8 mouse cellular contexts compared by ENCODE assay signal in the genomic region with DNA sequence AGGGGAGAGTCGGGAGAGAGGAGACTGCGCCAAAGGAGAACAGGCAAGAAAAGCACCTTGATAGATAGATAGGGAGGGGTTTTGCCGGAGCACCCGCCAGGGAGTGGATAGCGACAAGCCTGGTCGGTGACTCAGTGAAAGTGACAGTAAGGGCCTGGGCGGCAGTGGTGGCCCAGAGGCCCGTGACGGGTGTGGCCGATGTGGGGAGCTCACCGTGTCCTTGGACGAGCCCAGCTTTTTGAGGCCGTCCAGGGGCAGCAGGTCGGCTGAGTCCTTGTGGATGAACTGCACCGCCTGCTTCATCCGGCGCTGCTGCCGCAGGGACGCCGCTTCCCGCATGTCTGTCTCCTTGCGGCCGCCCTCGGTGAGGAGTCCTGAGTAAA. TPM values are rescaled to one million over a fixed set of nuclear protein-coding genes. Genes with fewer than 3 reads are reported as not detected.
DNase-seq lines count a peak whose midpoint lies in the region; ATAC-seq and TF ChIP-seq lines count a peak whose summit lies in the region.

No protein-coding gene starts in this region.

- no peaks in the 10 kb centered on the region; the same call in 1 of the 2 replicates for H3K4me1 ChIP-seq in kidney, embryonic 14.5 days (ENCODE audit: control insufficient read depth, insufficient read depth, low read length)
- no peaks in the 10 kb centered on the region for H3K4me1 ChIP-seq in bone marrow, adult 2 months (ENCODE audit: control insufficient read depth, insufficient read depth, low read length)
- H3K4me1 ChIP-seq in forebrain, embryonic 16.5 days (replicated peaks; ENCODE audit: control insufficient read depth, insufficient read depth, low read length) = peaks cover 20% of the 10 kb centered on the region
- peaks cover 2 to 7% of the 10 kb centered on the region in 2 experiments; a peak in 3 of 4 replicates for H3K4me1 ChIP-seq in liver, embryonic 14.5 days (replicated peaks; ENCODE audit: control insufficient read depth in 2 of 2, insufficient read depth in 2 of 2, low read length in 1 of 2)
- peaks cover 15% of the 10 kb centered on the region for H3K4me1 ChIP-seq in stomach, embryonic 15.5 days

- no peak for DNase-seq in kidney, adult 18-20 months
- peak in 2 of 3 experiments; percentile 17 to 51 for DNase-seq in liver, embryonic 14.5 days (ENCODE audit: low read depth in 3 of 3, low spot score in 3 of 3)
- DNase-seq in yolk sac, embryonic 10.5 days (ENCODE audit: low spot score) = no peak
- no peak for DNase-seq in layer of hippocampus, postnatal 10 days (ENCODE audit: low spot score in 2 of 2)

- peaks cover 55% of the 10 kb centered on the region for H3K27me3 ChIP-seq in kidney, embryonic 14.5 days (ENCODE audit: control insufficient read depth, insufficient read depth, low read length)
- peaks cover 16% of the 10 kb centered on the region; the same call in 1 of the 2 replicates for H3K27me3 ChIP-seq in forebrain, embryonic 16.5 days (replicated peaks; ENCODE audit: control insufficient read depth, insufficient read depth, low read length)
- H3K27me3 ChIP-seq in liver, embryonic 14.5 days (ENCODE audit: control insufficient read depth, insufficient read depth, low read length) = peaks cover 52% of the 10 kb centered on the region
- peaks cover 30% of the 10 kb centered on the region for H3K27me3 ChIP-seq in stomach, embryonic 15.5 days (replicated peaks)

- H3K4me3 ChIP-seq in kidney, embryonic 14.5 days (ENCODE audit: low read length) = peak overlapping the region; percentile 49
- peak overlapping the region; percentile 60 for H3K4me3 ChIP-seq in bone marrow, adult 2 months (replicated peaks; ENCODE audit: control insufficient read depth, low read depth, low read length)
- peak overlapping the region; percentile 69 for H3K4me3 ChIP-seq in forebrain, embryonic 16.5 days (replicated peaks; ENCODE audit: low read length)
- peak overlapping the region; percentile 26 to 50 for H3K4me3 ChIP-seq in liver, embryonic 14.5 days (ENCODE audit: insufficient read depth in 1 of 2, low read depth in 2 of 2, low read length in 2 of 2)
- H3K4me3 ChIP-seq in stomach, embryonic 15.5 days (replicated peaks) = peak overlapping the region; percentile 47

- peak; percentile 71 for ATAC-seq in kidney, embryonic 14.5 days (ENCODE audit: low FRiP score, low TSS enrichment)
- peak; percentile 59 for ATAC-seq in forebrain, embryonic 16.5 days
- ATAC-seq in liver, embryonic 14.5 days (ENCODE audit: insufficient read depth) = peak; percentile 77
- ATAC-seq in stomach, embryonic 15.5 days (ENCODE audit: insufficient read depth, low FRiP score, low read depth) = peak; percentile 57; the same call in 1 of the 2 replicates

- no peaks in the 10 kb centered on the region for H3K36me3 ChIP-seq in kidney, embryonic 14.5 days (ENCODE audit: control insufficient read depth, insufficient read depth, low read length)
- no peaks in the 10 kb centered on the region for H3K36me3 ChIP-seq in forebrain, embryonic 16.5 days (ENCODE audit: control insufficient read depth, insufficient read depth)
- H3K36me3 ChIP-seq in liver, embryonic 14.5 days (replicated peaks; ENCODE audit: control insufficient read depth, insufficient read depth, low read depth) = no peaks in the 10 kb centered on the region
- no peaks in the 10 kb centered on the region for H3K36me3 ChIP-seq in stomach, embryonic 15.5 days

- 1% methylated on average over 24 of the region's 24 CpGs for WGBS in kidney, embryonic 14.5 days
- WGBS in bone marrow, adult 2 months = 2% methylated on average over 24 of the region's 24 CpGs
- under 1% methylated on average over 24 of the region's 24 CpGs for WGBS in forebrain, embryonic 16.5 days
- WGBS in liver, embryonic 14.5 days (ENCODE audit: insufficient replicate concordance) = 1% methylated on average over 24 of the region's 24 CpGs
- 1% methylated on average over 24 of the region's 24 CpGs for WGBS in stomach, embryonic 15.5 days

- TF ChIP-seq POLR2A in bone marrow, adult 2 months (IDR thresholded peaks at IDR 0.05; ENCODE audit: borderline replicate concordance, control insufficient read depth, low read depth, low read length) = no peak

- H3K9ac ChIP-seq in kidney, embryonic 14.5 days (ENCODE audit: low read depth, low read length) = peak overlapping the region; percentile 40
- H3K9ac ChIP-seq in forebrain, embryonic 16.5 days (replicated peaks; ENCODE audit: low read depth, low read length) = peak overlapping the region; percentile 69
- H3K9ac ChIP-seq in liver, embryonic 14.5 days (replicated peaks) = no peak overlapping the region; the same call in 1 of the 2 replicates
- no peak overlapping the region for H3K9ac ChIP-seq in stomach, embryonic 15.5 days

- H3K27ac ChIP-seq in kidney, embryonic 14.5 days (ENCODE audit: low read depth, low read length) = no peak overlapping the region
- H3K27ac ChIP-seq in bone marrow, adult 2 months (ENCODE audit: control insufficient read depth, insufficient read depth, low read depth, low read length, poor library complexity) = peak overlapping the region; percentile 30; the same call in 1 of the 2 replicates
- no peak overlapping the region for H3K27ac ChIP-seq in forebrain, embryonic 16.5 days (ENCODE audit: low read length)
- H3K27ac ChIP-seq in liver, embryonic 14.5 days = no peak overlapping the region
- no peak overlapping the region for H3K27ac ChIP-seq in stomach, embryonic 15.5 days

- no peak for TF ChIP-seq EP300 in liver, embryonic 14.5 days (IDR thresholded peaks at IDR 0.05; ENCODE audit: low read depth)

- H3K4me2 ChIP-seq in kidney, embryonic 14.5 days (replicated peaks; ENCODE audit: low read depth, low read length) = peak overlapping the region; percentile 95
- peak overlapping the region; percentile 99 for H3K4me2 ChIP-seq in forebrain, embryonic 16.5 days (ENCODE audit: low read length)
- H3K4me2 ChIP-seq in liver, embryonic 14.5 days (ENCODE audit: low read depth) = peak overlapping the region; percentile 72
- H3K4me2 ChIP-seq in stomach, embryonic 15.5 days = peak overlapping the region; percentile 99

- no peak for TF ChIP-seq CTCF in bone marrow, adult 2 months (IDR thresholded peaks at IDR 0.05; ENCODE audit: control insufficient read depth, insufficient read depth, low read length)
- no peak for TF ChIP-seq CTCF in liver, embryonic 14.5 days (IDR thresholded peaks at IDR 0.05; ENCODE audit: low read depth)

- H3K9me3 ChIP-seq in kidney, embryonic 14.5 days (ENCODE audit: control insufficient read depth, low read length) = no peaks in the 10 kb centered on the region
- H3K9me3 ChIP-seq in forebrain, embryonic 16.5 days (ENCODE audit: control insufficient read depth, low read length) = no peaks in the 10 kb centered on the region
- H3K9me3 ChIP-seq in liver, embryonic 14.5 days (ENCODE audit: control insufficient read depth, low read length) = no peaks in the 10 kb centered on the region
- H3K9me3 ChIP-seq in stomach, embryonic 15.5 days = no peaks in the 10 kb centered on the region

RNA-seq across cellular contexts. Expression of a gene that starts 0.7 kb away (rescaled TPM):
- polyA plus RNA-seq in kidney, embryonic 14.5 days (2014; fragmentation: Nextera tagmentation; extraction: Ambion mirVana) = 0.29 and 0.80 TPM in 2 replicates
- 2.0 and 3.3 TPM in 2 replicates for polyA plus RNA-seq in bone marrow, adult 2 months (2011; ENCODE audit: insufficient read depth, insufficient read length, low replicate concordance, missing spikeins)
- 6.1 and 7.9 TPM in 2 replicates for polyA plus RNA-seq in forebrain, embryonic 16.5 days (2015; fragmentation: Nextera tagmentation; extraction: Ambion mirVana)
- 0.10 and 0.22 TPM in 2 replicates for polyA plus RNA-seq in liver, embryonic 14.5 days (2012; rRNA removed)
- polyA plus RNA-seq in liver, embryonic 14.5 days (2014; fragmentation: Nextera tagmentation; extraction: Ambion mirVana) = 0.13 and 0.23 TPM in 2 replicates
- 0.95 and 1.5 TPM in 2 replicates for polyA plus RNA-seq in stomach, embryonic 15.5 days (2015; fragmentation: Nextera tagmentation; extraction: Ambion mirVana)
- 100 to 1,000 TPM; 168 to 170 TPM for total RNA-seq in layer of hippocampus, postnatal 10 days (2021)

RNA-seq across cellular contexts. Expression of a gene that starts 28.4 kb away (rescaled TPM):
- polyA plus RNA-seq in kidney, embryonic 14.5 days (2014; fragmentation: Nextera tagmentation; extraction: Ambion mirVana) = 41.1 and 46.9 TPM in 2 replicates
- 20.4 and 22.5 TPM in 2 replicates for polyA plus RNA-seq in bone marrow, adult 2 months (2011; ENCODE audit: insufficient read depth, insufficient read length, low replicate concordance, missing spikeins)
- polyA plus RNA-seq in forebrain, embryonic 16.5 days (2015; fragmentation: Nextera tagmentation; extraction: Ambion mirVana) = 98.7 and 100 TPM in 2 replicates
- polyA plus RNA-seq in liver, embryonic 14.5 days (2012; rRNA removed) = 14.3 and 15.9 TPM in 2 replicates
- 40.8 and 41.0 TPM in 2 replicates for polyA plus RNA-seq in liver, embryonic 14.5 days (2014; fragmentation: Nextera tagmentation; extraction: Ambion mirVana)
- polyA plus RNA-seq in stomach, embryonic 15.5 days (2015; fragmentation: Nextera tagmentation; extraction: Ambion mirVana) = 64.8 and 66.2 TPM in 2 replicates
- total RNA-seq in layer of hippocampus, postnatal 10 days (2021) = 10 to 100 TPM; 73.2 to 76.8 TPM

RNA-seq across cellular contexts. Expression of a gene that starts 49.6 kb away (rescaled TPM):
- not detected in 2 replicates for polyA plus RNA-seq in kidney, embryonic 14.5 days (2014; fragmentation: Nextera tagmentation; extraction: Ambion mirVana)
- not detected in 2 replicates for polyA plus RNA-seq in bone marrow, adult 2 months (2011; ENCODE audit: insufficient read depth, insufficient read length, low replicate concordance, missing spikeins)
- polyA plus RNA-seq in forebrain, embryonic 16.5 days (2015; fragmentation: Nextera tagmentation; extraction: Ambion mirVana) = not detected in 2 replicates
- polyA plus RNA-seq in liver, embryonic 14.5 days (2012; rRNA removed) = not detected in 2 replicates
- not detected in 2 replicates for polyA plus RNA-seq in liver, embryonic 14.5 days (2014; fragmentation: Nextera tagmentation; extraction: Ambion mirVana)
- polyA plus RNA-seq in stomach, embryonic 15.5 days (2015; fragmentation: Nextera tagmentation; extraction: Ambion mirVana) = 0.33 TPM in 1 of 2 replicates, not detected in the other
- not detected for total RNA-seq in layer of hippocampus, postnatal 10 days (2021)

RNA-seq across cellular contexts. Expression of a gene that starts 57.4 kb away (rescaled TPM):
- polyA plus RNA-seq in kidney, embryonic 14.5 days (2014; fragmentation: Nextera tagmentation; extraction: Ambion mirVana) = 0.27 TPM in 1 of 2 replicates, not detected in the other
- polyA plus RNA-seq in bone marrow, adult 2 months (2011; ENCODE audit: insufficient read depth, insufficient read length, low replicate concordance, missing spikeins) = not detected in 2 replicates
- polyA plus RNA-seq in forebrain, embryonic 16.5 days (2015; fragmentation: Nextera tagmentation; extraction: Ambion mirVana) = 0.16 and 0.48 TPM in 2 replicates
- 0.03 and 0.07 TPM in 2 replicates for polyA plus RNA-seq in liver, embryonic 14.5 days (2012; rRNA removed)
- polyA plus RNA-seq in liver, embryonic 14.5 days (2014; fragmentation: Nextera tagmentation; extraction: Ambion mirVana) = 0.11 and 0.19 TPM in 2 replicates
- polyA plus RNA-seq in stomach, embryonic 15.5 days (2015; fragmentation: Nextera tagmentation; extraction: Ambion mirVana) = 0.21 and 0.33 TPM in 2 replicates
- total RNA-seq in layer of hippocampus, postnatal 10 days (2021) = under 1 TPM; 0.30 to 0.40 TPM

Comparison
In these comparisons a context has a peak if more than half of its experiments do, and no peak if none do; other contexts are left out.
1. H3K9ac ChIP-seq: peak in kidney, embryonic 14.5 days (single experiment) and forebrain, embryonic 16.5 days (single experiment); none in liver, embryonic 14.5 days (single experiment) and stomach, embryonic 15.5 days (single experiment).
2. DNase-seq: peak in liver, embryonic 14.5 days (2 of 3); none in kidney, adult 18-20 months (single experiment), yolk sac, embryonic 10.5 days (single experiment) and layer of hippocampus, postnatal 10 days (0 of 2).
3. Peak in every context shown above with its lines, with median percentiles within 50 percentile points of each other: ATAC-seq, H3K4me2 ChIP-seq and H3K4me3 ChIP-seq.